Mouse (Mus musculus) kidney, postnatal 25 days (tissue): ENCODE measurements at regions not wholly inside any gene's neighbourhood (a gene's known extent, or its start where the extent isn't known, plus 50 kb on each side); places are given as distances from the start of the nearest gene placed in this dataset.
"Not testable (repeated sequence)": the region's sequence is repeated elsewhere in the genome, so short reads cannot be mapped to it uniquely, and the experiment has no call there.

Experiments used
- DNase-seq, 2 experiments: peaks; one replicate each; pipeline ENCODE4 v3.0.0; 2021; ENCODE audit warnings: mixed read lengths in 2 of 2

- DNase-seq: no peak
Observed at GRCm38 (mm10) chr3:60804711-60805293, 197.8 kb upstream of the P2ry1 start.

- DNase-seq: no peak
Observed at GRCm38 (mm10) chr3:60811924-60812323, 190.7 kb upstream of the P2ry1 start.

GRCm38 (mm10) chr3:60813485-60813884 is 189.1 kb upstream of the P2ry1 start:
- DNase-seq: no peak

GRCm38 (mm10) chr3:60819684-60820281 is 182.8 kb upstream of the P2ry1 start:
- DNase-seq: no peak

GRCm38 (mm10) chr3:60821463-60821862 is 181.1 kb upstream of the P2ry1 start:
- no peak for DNase-seq

- no peak for DNase-seq
Observed at GRCm38 (mm10) chr3:60826759-60827158, 175.8 kb upstream of the P2ry1 start.

GRCm38 (mm10) chr3:60832385-60832784 is 170.2 kb upstream of the P2ry1 start:
- no peak for DNase-seq

- no peak for DNase-seq
Observed at GRCm38 (mm10) chr3:60841895-60842294, 160.7 kb upstream of the P2ry1 start.

GRCm38 (mm10) chr3:60845293-60845692 is 157.3 kb upstream of the P2ry1 start:
- DNase-seq: no peak

- no peak for DNase-seq
Observed at GRCm38 (mm10) chr3:60848437-60848836, 154.2 kb upstream of the P2ry1 start.

GRCm38 (mm10) chr3:60853773-60854172 is 148.8 kb upstream of the P2ry1 start:
- DNase-seq: no peak

- no peak for DNase-seq
Observed at GRCm38 (mm10) chr3:60855734-60856133, 146.9 kb upstream of the P2ry1 start.

GRCm38 (mm10) chr3:60858474-60859118 is 144.0 kb upstream of the P2ry1 start:
- no peak for DNase-seq

- no peak for DNase-seq
Observed at GRCm38 (mm10) chr3:60859119-60859515, 143.5 kb upstream of the P2ry1 start.

GRCm38 (mm10) chr3:60876858-60877257 is 125.7 kb upstream of the P2ry1 start:
- not testable (repeated sequence) for DNase-seq

- DNase-seq: no peak
Observed at GRCm38 (mm10) chr3:60878880-60879279, 123.7 kb upstream of the P2ry1 start.

GRCm38 (mm10) chr3:60884027-60884426 is 118.6 kb upstream of the P2ry1 start:
- DNase-seq: no peak

- DNase-seq: no peak
Observed at GRCm38 (mm10) chr3:60889191-60889861, 113.3 kb upstream of the P2ry1 start.

GRCm38 (mm10) chr3:60897628-60898269 is 104.8 kb upstream of the P2ry1 start:
- no peak for DNase-seq

- no peak for DNase-seq
Observed at GRCm38 (mm10) chr3:60898720-60899119, 103.9 kb upstream of the P2ry1 start.

- DNase-seq: no peak
Observed at GRCm38 (mm10) chr3:60901571-60901970, 101.0 kb upstream of the P2ry1 start.

GRCm38 (mm10) chr3:60916411-60916810 is 86.2 kb upstream of the P2ry1 start:
- no peak for DNase-seq

- no peak for DNase-seq
Observed at GRCm38 (mm10) chr3:60917271-60917670, 85.3 kb upstream of the P2ry1 start.
